Comparison of ENCODE assay signal across 8 mouse cellular contexts in genomic region chr10:77258041-77258590, GRCm38 (mm10). TPM values are rescaled to one million over a fixed set of nuclear protein-coding genes. Genes with fewer than 3 reads are reported as not detected.
DNase-seq lines count a peak whose midpoint lies in the region; ATAC-seq lines count a peak whose summit lies in the region.

No protein-coding gene starts in this region.

- no peaks in the 10 kb centered on the region for H3K27me3 ChIP-seq in kidney, embryonic 14.5 days (ENCODE audit: control insufficient read depth, insufficient read depth, low read length)
- H3K27me3 ChIP-seq in embryonic facial prominence, embryonic 13.5 days, result no peaks in the 10 kb centered on the region
- H3K27me3 ChIP-seq in hindbrain, embryonic 16.5 days (replicated peaks; ENCODE audit: control insufficient read depth, insufficient read depth, low read length), result no peaks in the 10 kb centered on the region
- no peaks in the 10 kb centered on the region for H3K27me3 ChIP-seq in midbrain, embryonic 15.5 days (replicated peaks)

- no peak for ATAC-seq in kidney, embryonic 14.5 days (ENCODE audit: low FRiP score, low TSS enrichment)
- no peak for ATAC-seq in embryonic facial prominence, embryonic 13.5 days (ENCODE audit: insufficient number of reproducible peaks, insufficient read depth, low FRiP score, low TSS enrichment, low read depth)
- ATAC-seq in hindbrain, embryonic 16.5 days, result no peak
- no peak for ATAC-seq in midbrain, embryonic 15.5 days (replicated peaks)

- H3K9ac ChIP-seq in kidney, embryonic 14.5 days (ENCODE audit: low read depth, low read length), result no peak overlapping the region
- H3K9ac ChIP-seq in embryonic facial prominence, embryonic 13.5 days, result peak overlapping the region; percentile 77; the same call in 1 of the 2 replicates
- peak overlapping the region; percentile 74; the same call in 1 of the 2 replicates for H3K9ac ChIP-seq in hindbrain, embryonic 16.5 days (ENCODE audit: low read depth, low read length)
- 0 out of 2 replicates have a peak overlapping the region, but pooled peaks have one; percentile 50 for H3K9ac ChIP-seq in midbrain, embryonic 15.5 days

- H3K4me2 ChIP-seq in kidney, embryonic 14.5 days (replicated peaks; ENCODE audit: low read depth, low read length), result peak overlapping the region; percentile 70
- H3K4me2 ChIP-seq in embryonic facial prominence, embryonic 13.5 days, result peak overlapping the region; percentile 86
- peak overlapping the region; percentile 89 for H3K4me2 ChIP-seq in hindbrain, embryonic 16.5 days (ENCODE audit: low read length)
- peak overlapping the region; percentile 93 for H3K4me2 ChIP-seq in midbrain, embryonic 15.5 days

- peak overlapping the region; percentile 89; the same call in 1 of the 2 replicates for H3K4me3 ChIP-seq in kidney, embryonic 14.5 days (ENCODE audit: low read length)
- peak overlapping the region; percentile 91 for H3K4me3 ChIP-seq in embryonic facial prominence, embryonic 13.5 days
- H3K4me3 ChIP-seq in hindbrain, embryonic 16.5 days (ENCODE audit: low read length), result peak overlapping the region; percentile 88
- H3K4me3 ChIP-seq in midbrain, embryonic 15.5 days, result peak overlapping the region; percentile 84

- no peak overlapping the region for H3K27ac ChIP-seq in kidney, embryonic 14.5 days (ENCODE audit: low read depth, low read length)
- peak overlapping the region; percentile 80; the same call in 1 of the 2 replicates for H3K27ac ChIP-seq in embryonic facial prominence, embryonic 13.5 days
- H3K27ac ChIP-seq in hindbrain, embryonic 16.5 days (ENCODE audit: low read depth, low read length), result no peak overlapping the region
- H3K27ac ChIP-seq in midbrain, embryonic 15.5 days, result no peak overlapping the region

- WGBS in kidney, embryonic 14.5 days, result 57% methylated on average over 4 of the region's 4 CpGs
- 54% methylated on average over 4 of the region's 4 CpGs for WGBS in embryonic facial prominence, embryonic 13.5 days
- 63% methylated on average over 4 of the region's 4 CpGs for WGBS in hindbrain, embryonic 16.5 days
- 62% methylated on average over 4 of the region's 4 CpGs for WGBS in midbrain, embryonic 15.5 days

- no peak for DNase-seq in kidney, postnatal 10 days
- DNase-seq in spleen, postnatal 4 days (ENCODE audit: low spot score in 2 of 2), result no peak
- no peak for DNase-seq in frontal cortex, adult 2 months (ENCODE audit: extremely low spot score in 1 of 2, low spot score in 1 of 2)
- no peak for DNase-seq in embryo, embryonic 10 days (ENCODE audit: low spot score)

- H3K36me3 ChIP-seq in kidney, embryonic 14.5 days (ENCODE audit: control insufficient read depth, insufficient read depth, low read length), result peaks cover 25% of the 10 kb centered on the region
- peaks cover 26% of the 10 kb centered on the region for H3K36me3 ChIP-seq in embryonic facial prominence, embryonic 13.5 days
- peaks cover 7% of the 10 kb centered on the region; the same call in 1 of the 2 replicates for H3K36me3 ChIP-seq in hindbrain, embryonic 16.5 days (ENCODE audit: control insufficient read depth, insufficient read depth, low read length)
- H3K36me3 ChIP-seq in midbrain, embryonic 15.5 days (replicated peaks), result 0 out of 2 replicates have a peak, but pooled peaks cover 5% of the 10 kb centered on the region

- H3K4me1 ChIP-seq in kidney, embryonic 14.5 days (ENCODE audit: control insufficient read depth, insufficient read depth, low read length), result peaks cover 10% of the 10 kb centered on the region; the same call in 1 of the 2 replicates
- H3K4me1 ChIP-seq in embryonic facial prominence, embryonic 13.5 days, result peaks cover 25% of the 10 kb centered on the region
- H3K4me1 ChIP-seq in hindbrain, embryonic 16.5 days (ENCODE audit: control insufficient read depth, insufficient read depth, low read depth, low read length), result peaks cover 13% of the 10 kb centered on the region
- peaks cover 14% of the 10 kb centered on the region for H3K4me1 ChIP-seq in midbrain, embryonic 15.5 days

- no peaks in the 10 kb centered on the region for H3K9me3 ChIP-seq in kidney, embryonic 14.5 days (ENCODE audit: control insufficient read depth, low read length)
- H3K9me3 ChIP-seq in embryonic facial prominence, embryonic 13.5 days, result no peaks in the 10 kb centered on the region
- no peaks in the 10 kb centered on the region for H3K9me3 ChIP-seq in hindbrain, embryonic 16.5 days (ENCODE audit: control insufficient read depth, low read length)
- H3K9me3 ChIP-seq in midbrain, embryonic 15.5 days, result no peaks in the 10 kb centered on the region

RNA-seq across cellular contexts. Expression of gene Pofut2, which starts 0.9 kb away (rescaled TPM):
- 96.3 and 112 TPM in 2 replicates for polyA plus RNA-seq in kidney, embryonic 14.5 days (2014; fragmentation: Nextera tagmentation; extraction: Ambion mirVana)
- polyA plus RNA-seq in embryonic facial prominence, embryonic 13.5 days (2015; fragmentation: Nextera tagmentation; extraction: Ambion mirVana), result 132 and 134 TPM in 2 replicates
- polyA plus RNA-seq in hindbrain, embryonic 16.5 days (2015; fragmentation: Nextera tagmentation; extraction: Ambion mirVana), result 58.8 and 65.7 TPM in 2 replicates
- polyA plus RNA-seq in midbrain, embryonic 15.5 days (2015; fragmentation: Nextera tagmentation; extraction: Ambion mirVana), result 58.0 and 59.2 TPM in 2 replicates
- polyA plus RNA-seq in frontal cortex, adult 2 months (2012; rRNA removed), result 30.3 and 32.8 TPM in 2 replicates
